Mouse (Mus musculus) left cerebral cortex, adult 8-10 months (tissue): ENCODE data around the gene Fance. TPM values are rescaled to one million over a fixed set of nuclear protein-coding genes. Genes with fewer than 3 reads are reported as not detected.
"Not testable (repeated sequence)": the region's sequence is repeated elsewhere in the genome, so short reads cannot be mapped to it uniquely, and the experiment has no call there.

Experiments
- DNase-seq, 2 experiments: peaks; one replicate each; pipeline ENCODE4 v3.0.0; 2022; ENCODE audit warnings: low spot score in 2 of 2
- total RNA-seq, 4 experiments: library from RNA; stranded (reverse); gene quantifications; 2 replicates each; pipeline ENCODE4 v1.2.4; 2022

Gene Fance
- total RNA-seq, 4 experiments from 2014 or later: 29.4 to 31.2 (median 30.5) TPM

DNA sequence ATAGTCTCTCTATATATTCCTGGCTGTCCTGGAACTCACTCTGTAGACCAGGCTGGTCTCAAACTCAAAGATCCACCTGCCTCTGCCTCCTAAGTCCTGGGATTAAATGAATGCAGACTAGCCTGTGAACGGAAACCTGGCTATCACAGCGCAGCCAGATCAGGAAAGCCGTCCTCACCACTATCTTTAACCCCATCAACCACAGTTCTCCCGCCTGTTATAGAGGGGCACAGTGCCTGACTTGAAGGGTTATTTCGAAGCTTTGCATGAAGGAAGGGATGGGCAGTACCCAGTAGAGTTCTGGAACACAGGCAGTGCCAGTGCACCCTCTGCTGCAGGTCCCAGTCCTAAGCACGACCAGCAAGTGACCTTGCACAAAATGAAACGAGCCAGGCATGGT is 22.0 kb upstream of the Fance start:
- DNase-seq: no peak

DNA sequence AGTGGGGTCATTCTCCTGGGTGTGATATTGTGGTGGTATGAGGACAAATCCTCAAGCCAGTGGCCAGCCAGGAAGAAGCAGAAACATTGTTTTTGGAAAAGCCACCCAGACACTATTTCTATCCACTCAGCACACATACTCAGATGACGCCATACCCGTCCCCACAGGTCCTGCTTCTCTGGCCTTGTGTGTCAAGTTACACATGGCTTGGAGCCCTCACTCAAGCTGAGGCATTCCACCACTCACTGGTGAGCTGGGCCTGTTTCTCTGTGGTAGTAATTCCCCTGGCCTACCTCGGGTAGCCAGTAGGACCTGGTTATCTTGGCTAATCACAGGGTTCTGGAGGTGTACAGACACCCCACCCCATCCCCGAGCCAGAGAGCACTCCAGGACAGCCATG is 19.6 kb upstream of the Fance start:
- DNase-seq: no peak

DNA sequence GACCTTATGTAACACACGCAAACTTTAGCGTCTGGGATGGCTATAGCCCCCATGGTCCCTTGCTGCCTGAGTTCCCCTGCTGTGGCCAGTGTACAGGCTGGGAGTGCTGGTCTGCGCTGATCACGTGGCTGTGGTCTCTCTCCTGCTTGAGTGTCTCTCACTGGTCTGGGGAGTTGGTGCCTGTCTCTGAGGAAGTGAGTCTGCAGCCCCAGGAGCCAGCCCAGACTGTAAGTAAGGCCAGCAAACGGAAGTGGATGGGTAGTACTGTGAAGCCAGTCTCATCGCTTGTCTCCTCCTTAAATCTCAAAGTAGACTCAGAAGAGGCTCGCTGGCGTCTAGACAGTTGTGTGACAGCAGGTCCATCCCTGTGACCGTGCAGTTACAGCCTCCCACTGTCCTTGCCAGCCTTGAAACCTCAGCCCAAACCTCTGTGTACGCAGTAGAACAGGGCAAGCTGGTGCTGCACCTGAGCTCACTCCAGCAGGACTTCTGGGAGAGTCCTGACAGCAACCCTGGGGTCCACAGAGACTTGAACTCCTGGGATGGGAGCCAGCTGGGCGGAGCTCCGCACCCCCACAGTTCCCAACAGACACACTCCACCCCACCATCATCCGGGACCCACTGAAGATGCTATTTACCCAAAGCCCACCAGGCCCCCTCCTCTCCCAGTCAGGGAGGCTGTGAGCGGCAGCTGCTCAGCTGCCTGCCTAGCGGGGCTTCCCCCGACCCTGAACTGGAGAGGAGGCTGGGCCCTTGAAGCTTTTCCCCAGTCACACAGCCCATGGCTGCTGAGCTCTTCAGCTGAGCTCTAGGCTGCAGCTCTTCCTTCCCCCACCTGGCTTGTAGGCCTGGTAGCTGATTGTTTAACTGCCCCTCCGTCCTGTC is 18.6 kb upstream of the Fance start:
- no peak for DNase-seq

GRCm38 (mm10) chr17:28298888-28299287 is 14.4 kb upstream of the Fance start:
- DNase-seq: no peak

DNA sequence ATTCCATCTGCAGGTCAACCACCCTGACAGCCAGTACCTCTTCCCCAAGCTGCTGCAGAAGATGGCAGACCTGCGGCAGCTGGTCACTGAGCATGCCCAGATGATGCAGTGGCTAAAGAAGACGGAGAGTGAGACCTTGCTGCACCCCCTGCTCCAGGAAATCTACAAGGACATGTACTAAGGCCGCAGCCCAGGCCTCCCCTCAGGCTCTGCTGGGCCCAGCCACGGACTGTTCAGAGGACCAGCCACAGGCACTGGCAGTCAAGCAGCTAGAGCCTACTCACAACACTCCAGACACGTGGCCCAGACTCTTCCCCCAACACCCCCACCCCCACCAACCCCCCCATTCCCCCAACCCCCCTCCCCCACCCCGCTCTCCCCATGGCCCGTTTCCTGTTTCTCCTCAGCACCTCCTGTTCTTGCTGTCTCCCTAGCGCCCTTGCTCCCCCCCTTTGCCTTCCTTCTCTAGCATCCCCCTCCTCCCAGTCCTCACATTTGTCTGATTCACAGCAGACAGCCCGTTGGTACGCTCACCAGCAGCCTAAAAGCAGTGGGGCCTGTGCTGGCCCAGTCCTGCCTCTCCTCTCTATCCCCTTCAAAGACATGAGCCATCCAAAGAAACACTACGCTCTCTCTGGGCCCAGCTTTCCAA is 13.5 kb upstream of the Fance start:
- DNase-seq: no peak

DNA sequence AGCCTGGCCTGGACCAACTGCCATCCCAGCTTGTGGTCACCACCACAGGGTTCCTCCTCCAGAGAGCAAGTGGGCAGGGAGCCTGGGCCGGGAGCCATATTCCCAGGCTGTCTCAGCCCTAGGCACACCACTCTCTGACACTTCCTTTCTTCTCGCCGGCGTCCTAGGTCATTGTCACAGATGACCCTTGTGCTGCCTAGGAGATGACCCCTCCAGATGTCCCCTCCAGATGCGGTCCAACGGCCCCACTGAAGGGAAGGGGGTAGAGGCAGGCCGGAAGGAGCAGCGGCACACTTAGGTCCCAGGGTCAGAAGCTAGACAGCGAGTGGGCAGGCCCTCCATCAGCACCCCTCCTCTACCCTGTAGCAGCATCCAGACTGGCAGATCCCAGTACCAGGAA is 13.0 kb upstream of the Fance start:
- no peak for DNase-seq

DNA sequence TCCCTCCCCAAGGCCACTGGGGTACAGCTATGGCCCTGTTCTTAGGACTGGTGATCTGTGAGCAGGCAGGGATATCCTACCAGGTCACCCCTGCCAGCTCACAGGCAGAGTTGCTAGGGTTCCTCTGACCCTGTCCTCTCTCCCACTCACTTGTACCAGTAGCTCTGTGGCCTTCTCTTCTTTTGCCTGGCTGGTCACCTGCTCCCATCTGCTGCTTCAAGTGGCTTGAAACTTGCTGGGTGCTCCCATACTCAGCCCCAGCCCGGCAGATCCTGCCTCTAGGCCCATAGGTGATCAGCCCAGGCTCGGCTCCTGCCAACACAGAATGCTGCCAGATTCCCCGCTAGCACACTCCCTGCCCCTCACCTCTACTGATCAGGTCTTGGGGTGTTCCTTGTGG is 12.5 kb upstream of the Fance start:
- no peak for DNase-seq

- DNase-seq: no peak
These were observed 8.1 kb upstream of the Fance start for GRCm38 (mm10) chr17:28305172-28305571.

DNA sequence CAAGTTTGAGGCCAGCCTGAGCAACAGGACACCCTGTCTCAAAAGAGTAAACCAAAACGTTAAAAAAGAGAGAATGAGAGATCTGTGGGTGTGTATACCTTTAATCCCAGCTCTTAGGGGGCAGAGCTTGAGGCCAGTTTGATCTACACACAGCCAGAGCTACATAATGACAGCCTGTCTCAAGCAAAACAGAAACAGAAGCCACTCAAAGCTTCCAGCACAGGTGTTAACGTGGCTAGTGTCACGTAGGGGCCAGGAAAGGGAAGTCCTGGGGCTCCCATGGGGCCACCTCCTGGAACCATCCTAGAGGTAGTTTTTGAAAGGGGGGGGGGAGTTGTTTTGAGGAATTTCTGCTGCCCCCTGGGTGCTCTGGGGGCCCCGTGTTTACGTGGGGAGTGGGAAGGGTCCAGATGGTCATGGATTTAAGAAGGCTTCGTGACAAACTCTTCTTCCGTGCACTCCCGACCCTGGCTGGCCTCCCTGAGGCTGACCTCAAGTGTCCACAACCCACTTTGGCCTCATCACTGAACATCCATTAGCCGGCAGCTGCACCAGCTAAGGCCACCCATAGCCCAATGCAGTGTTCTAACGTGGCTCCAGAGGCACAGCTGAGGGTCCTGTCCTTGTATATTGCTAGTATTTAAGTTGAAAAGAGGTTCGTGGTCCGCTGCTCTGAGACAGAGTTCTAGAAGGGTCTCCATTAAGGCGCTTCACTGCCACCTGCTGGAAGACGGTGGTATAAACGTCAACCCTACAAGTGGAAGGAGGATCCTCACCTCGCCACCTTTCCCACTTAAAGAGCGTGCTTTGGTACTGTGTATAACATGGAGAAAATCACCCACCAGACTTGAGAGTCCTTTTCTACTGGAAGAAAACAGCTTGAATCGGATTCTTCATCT is 4.8 kb upstream of the Fance start:
- peak in 1 of 2 experiments; percentile 81 for DNase-seq

GRCm38 (mm10) chr17:28310831-28311230 is 2.5 kb upstream of the Fance start:
- DNase-seq: no peak

GRCm38 (mm10) chr17:28311366-28312132 is 1.8 kb upstream of the Fance start:
- no peak for DNase-seq

GRCm38 (mm10) chr17:28312232-28313211 is 797 bp upstream of the Fance start:
- no peak for DNase-seq

GRCm38 (mm10) chr17:28313880-28314225 is 534 bp downstream of the Fance start:
- DNase-seq: no peak

DNA sequence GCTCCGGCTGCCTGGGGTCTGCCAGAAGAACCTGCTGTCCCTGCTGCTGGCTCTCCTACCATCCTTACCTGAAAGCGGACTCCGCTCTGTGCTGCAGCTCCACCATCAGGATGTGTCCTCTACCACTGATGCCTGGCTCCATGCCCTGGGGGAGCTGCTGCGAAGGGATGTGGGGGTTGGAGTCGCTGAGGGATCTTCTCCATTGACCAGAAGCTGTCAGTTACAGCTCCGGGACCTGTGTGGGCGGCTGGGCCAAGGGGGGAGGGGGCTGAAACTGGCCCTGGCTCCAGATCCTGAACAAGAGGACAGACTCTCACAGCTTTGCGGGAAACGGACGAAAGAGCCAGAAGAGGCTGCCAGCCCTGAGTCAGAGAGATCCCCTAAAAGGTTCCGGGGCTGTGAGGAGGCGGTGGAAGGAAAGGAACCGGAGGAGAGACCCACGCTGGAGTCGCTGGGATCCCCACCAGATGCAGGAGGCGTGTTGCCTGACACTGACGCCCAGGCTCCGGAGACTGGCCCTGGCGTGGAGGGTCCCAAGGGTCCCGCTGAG is 2.4 kb downstream of the Fance start:
- DNase-seq: no peak

GRCm38 (mm10) chr17:28316476-28316875 is 3.2 kb downstream of the Fance start:
- DNase-seq: no peak

DNA sequence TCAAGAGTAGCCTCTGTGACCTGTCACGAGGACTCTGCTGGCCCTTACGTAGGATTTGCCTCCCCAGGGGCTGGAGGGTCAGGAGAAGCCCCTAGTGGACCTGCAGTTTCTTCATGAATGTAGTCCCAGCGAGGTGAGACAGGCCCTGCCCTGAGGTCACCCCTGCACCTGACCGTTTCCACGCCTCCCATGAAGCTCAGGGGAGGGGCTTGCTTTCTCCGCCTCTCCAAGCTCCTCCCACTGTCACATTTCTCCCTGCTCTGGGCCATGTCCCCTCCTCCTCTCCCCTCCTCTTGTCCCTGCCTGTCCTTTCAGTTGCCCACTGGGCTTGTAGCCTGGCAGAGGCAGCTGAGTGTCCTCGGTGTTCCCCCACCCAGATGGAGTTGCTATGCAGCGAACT is 3.8 kb downstream of the Fance start:
- no peak for DNase-seq

GRCm38 (mm10) chr17:28317725-28318124 is 4.4 kb downstream of the Fance start:
- no peak for DNase-seq

GRCm38 (mm10) chr17:28321700-28322099 is 8.4 kb downstream of the Fance start:
- no peak for DNase-seq

GRCm38 (mm10) chr17:28323786-28324185 is 10.5 kb downstream of the Fance start:
- no peak for DNase-seq

DNA sequence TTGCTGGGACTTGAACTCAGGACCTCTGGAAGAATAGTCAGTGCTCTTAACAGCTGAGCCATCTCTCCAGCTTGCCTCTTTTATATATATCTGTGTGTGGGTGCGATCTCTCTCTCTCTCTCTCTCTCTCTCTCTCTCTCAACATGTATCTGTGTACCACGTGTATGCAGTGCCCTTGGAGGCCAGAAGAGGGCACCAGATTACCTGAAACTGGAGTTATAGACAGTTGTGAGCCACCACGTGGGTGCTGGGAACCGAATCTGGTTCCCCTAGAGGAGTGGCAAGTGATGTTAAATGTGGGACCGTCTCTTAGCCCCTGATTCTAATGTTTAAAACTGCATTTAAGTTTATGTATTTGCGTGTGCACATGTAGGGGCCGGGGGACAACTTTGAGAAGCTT is 11.1 kb downstream of the Fance start:
- not testable (repeated sequence) for DNase-seq
